Mouse (Mus musculus): ENCODE results near the gene Tm4sf20. TPM values are rescaled to one million over a fixed set of nuclear protein-coding genes. Genes with fewer than 3 reads are reported as not detected.

Tm4sf20 gene
- polyA plus RNA-seq, 1 experiment from 2014 or later, result not detected

Other genes with a start within 250 kb of the Tm4sf20 start
- 0.24 TPM in 2 replicates for gene Col4a4, start 181.6 kb downstream of the Tm4sf20 start, polyA plus RNA-seq (2014; fragmentation: Nextera tagmentation; extraction: Ambion mirVana)
- 0.09 and 0.33 TPM in 2 replicates for gene Col4a3, start 181.5 kb downstream of the Tm4sf20 start, polyA plus RNA-seq (2014; fragmentation: Nextera tagmentation; extraction: Ambion mirVana)
- gene Mff, start 43.6 kb downstream of the Tm4sf20 start, polyA plus RNA-seq (2014; fragmentation: Nextera tagmentation; extraction: Ambion mirVana), result 451 and 460 TPM in 2 replicates
- not detected in 2 replicates for gene Gm47791, start 2.8 kb upstream of the Tm4sf20 start, polyA plus RNA-seq (2014; fragmentation: Nextera tagmentation; extraction: Ambion mirVana)
- 39.5 and 45.9 TPM in 2 replicates for gene Agfg1, start 71.0 kb upstream of the Tm4sf20 start, polyA plus RNA-seq (2014; fragmentation: Nextera tagmentation; extraction: Ambion mirVana)
- gene A030005L19Rik, start 144.9 kb upstream of the Tm4sf20 start, polyA plus RNA-seq (2014; fragmentation: Nextera tagmentation; extraction: Ambion mirVana), result not detected in 2 replicates
- not detected in 2 replicates for gene A030014E15Rik, start 156.5 kb upstream of the Tm4sf20 start, polyA plus RNA-seq (2014; fragmentation: Nextera tagmentation; extraction: Ambion mirVana)
- not detected in 2 replicates for gene Gm6217, start 162.9 kb upstream of the Tm4sf20 start, polyA plus RNA-seq (2014; fragmentation: Nextera tagmentation; extraction: Ambion mirVana)
- gene A030003K21Rik, start 174.9 kb upstream of the Tm4sf20 start, polyA plus RNA-seq (2014; fragmentation: Nextera tagmentation; extraction: Ambion mirVana), result not detected in 2 replicates
- gene Gm7544, start 187.6 kb upstream of the Tm4sf20 start, polyA plus RNA-seq (2014; fragmentation: Nextera tagmentation; extraction: Ambion mirVana), result not detected in 2 replicates
- not detected in 2 replicates for gene Gm47955, start 191.8 kb upstream of the Tm4sf20 start, polyA plus RNA-seq (2014; fragmentation: Nextera tagmentation; extraction: Ambion mirVana)
- gene Gm47959, start 232.1 kb upstream of the Tm4sf20 start, polyA plus RNA-seq (2014; fragmentation: Nextera tagmentation; extraction: Ambion mirVana), result not detected in 2 replicates

All from neural tube, embryonic 14.5 days (tissue).